Mouse (Mus musculus) liver, embryonic 14.5 days (tissue): ENCODE data around the gene Atxn10.

Experiments used
- CTCF ChIP-seq: IDR thresholded peaks from 2 replicates; pipeline ENCODE4 v1.5.1; 2016; ENCODE audit warnings: antibody characterized with exemption, low read depth, control low read depth
- EP300 ChIP-seq: IDR thresholded peaks from 2 replicates; pipeline ENCODE4 v1.6.1; 2016; ENCODE audit warnings: antibody characterized with exemption, low read depth

DNA sequence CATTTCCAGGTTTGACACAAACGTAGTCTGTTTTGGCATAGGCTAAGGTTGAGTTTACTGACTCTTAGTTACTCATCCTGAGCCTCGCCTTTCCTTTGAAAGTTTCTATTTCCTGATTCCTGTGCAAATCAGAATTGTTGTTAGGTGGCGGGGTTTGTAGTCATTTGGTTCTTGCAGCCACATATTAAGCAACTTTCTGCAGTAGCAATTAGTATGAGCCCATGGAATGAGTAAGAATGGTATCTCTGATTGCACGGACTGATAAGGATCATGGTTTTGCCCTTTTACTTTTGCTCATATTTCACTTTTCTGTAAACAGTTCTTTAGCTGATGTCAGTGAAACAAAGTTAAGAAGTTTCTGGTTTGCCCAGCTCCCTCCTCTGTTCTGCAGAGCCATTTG is 53.9 kb downstream of the Atxn10 start:
- no peak for TF ChIP-seq CTCF
- no peak for TF ChIP-seq EP300
